Mouse (Mus musculus): Measurements from ENCODE around the gene Rsph1. TPM values are rescaled to one million over a fixed set of nuclear protein-coding genes. Genes with fewer than 3 reads are reported as not detected.

Gene Rsph1
- total and polyA plus RNA-seq, 3 experiments = 0.81 to 1.2 (median 1.2) TPM

GRCm38 (mm10) chr17:31322446-31322845, 45.3 kb upstream of the Rsph1 start:
- no peak overlapping the region for H3K4me3 ChIP-seq
- TF ChIP-seq POLR2A (IDR thresholded peaks at IDR 0.05; ENCODE audit: insufficient read depth, low read depth, low read length) = no peak
- no peak for TF ChIP-seq EP300 (IDR thresholded peaks at IDR 0.05; ENCODE audit: insufficient read depth, low read depth, low read length)
- TF ChIP-seq CTCF (IDR thresholded peaks at IDR 0.05) = no peak
- no peak overlapping the region for H3K9ac ChIP-seq (ENCODE audit: low read depth, low read length)
- no peaks in the 10 kb centered on the region for H3K4me1 ChIP-seq (ENCODE audit: control insufficient read depth, insufficient read depth, low read length)
- H3K27ac ChIP-seq = no peak overlapping the region
- H3K36me3 ChIP-seq (ENCODE audit: control insufficient read depth, insufficient read depth, low read length) = no peaks in the 10 kb centered on the region
- no peak for DNase-seq
- intact Hi-C loops (cut with DNase I) = no loop called here
- H3K79me2 ChIP-seq (replicated peaks; ENCODE audit: control insufficient read depth, insufficient read depth, low read length) = no peaks in the 10 kb centered on the region
- H3K27me3 ChIP-seq (ENCODE audit: control insufficient read depth, insufficient read depth, low read length) = no peaks in the 10 kb centered on the region
- 72% methylated on average over 4 of the region's 4 CpGs for WGBS

- TF ChIP-seq POLR2A (IDR thresholded peaks at IDR 0.05; ENCODE audit: insufficient read depth, low read depth, low read length) (no peak), CTCF (IDR thresholded peaks at IDR 0.05) (no peak), EP300 (IDR thresholded peaks at IDR 0.05; ENCODE audit: insufficient read depth, low read depth, low read length) (0 out of 2 replicates have a peak, but pooled peaks have one; percentile 16)
- H3K4me3 ChIP-seq = no peak overlapping the region
- peak overlapping the region; percentile 53 for H3K27ac ChIP-seq
- H3K79me2 ChIP-seq (replicated peaks; ENCODE audit: control insufficient read depth, insufficient read depth, low read length) = no peaks in the 10 kb centered on the region
- no peaks in the 10 kb centered on the region for H3K4me1 ChIP-seq (ENCODE audit: control insufficient read depth, insufficient read depth, low read length)
- H3K36me3 ChIP-seq (ENCODE audit: control insufficient read depth, insufficient read depth, low read length) = no peaks in the 10 kb centered on the region
- no peak overlapping the region for H3K9ac ChIP-seq (ENCODE audit: low read depth, low read length)
- no peaks in the 10 kb centered on the region for H3K27me3 ChIP-seq (ENCODE audit: control insufficient read depth, insufficient read depth, low read length)
- intact Hi-C loops (cut with DNase I) = no loop called here
- peak in 1 of 2 experiments; percentile 61 for DNase-seq
- 55% methylated on average over 12 of the region's 12 CpGs for WGBS
Observed at GRCm38 (mm10) chr17:31321425-31321824, 44.2 kb upstream of the Rsph1 start.

GRCm38 (mm10) chr17:31318906-31319767, 42.0 kb upstream of the Rsph1 start:
- intact Hi-C loops (cut with DNase I) = no loop called here
- no peak for TF ChIP-seq POLR2A (IDR thresholded peaks at IDR 0.05; ENCODE audit: insufficient read depth, low read depth, low read length)
- TF ChIP-seq EP300 (IDR thresholded peaks at IDR 0.05; ENCODE audit: insufficient read depth, low read depth, low read length) = no peak
- no peak for TF ChIP-seq CTCF (IDR thresholded peaks at IDR 0.05)
- 87% methylated on average over 19 of the region's 19 CpGs for WGBS

DNA sequence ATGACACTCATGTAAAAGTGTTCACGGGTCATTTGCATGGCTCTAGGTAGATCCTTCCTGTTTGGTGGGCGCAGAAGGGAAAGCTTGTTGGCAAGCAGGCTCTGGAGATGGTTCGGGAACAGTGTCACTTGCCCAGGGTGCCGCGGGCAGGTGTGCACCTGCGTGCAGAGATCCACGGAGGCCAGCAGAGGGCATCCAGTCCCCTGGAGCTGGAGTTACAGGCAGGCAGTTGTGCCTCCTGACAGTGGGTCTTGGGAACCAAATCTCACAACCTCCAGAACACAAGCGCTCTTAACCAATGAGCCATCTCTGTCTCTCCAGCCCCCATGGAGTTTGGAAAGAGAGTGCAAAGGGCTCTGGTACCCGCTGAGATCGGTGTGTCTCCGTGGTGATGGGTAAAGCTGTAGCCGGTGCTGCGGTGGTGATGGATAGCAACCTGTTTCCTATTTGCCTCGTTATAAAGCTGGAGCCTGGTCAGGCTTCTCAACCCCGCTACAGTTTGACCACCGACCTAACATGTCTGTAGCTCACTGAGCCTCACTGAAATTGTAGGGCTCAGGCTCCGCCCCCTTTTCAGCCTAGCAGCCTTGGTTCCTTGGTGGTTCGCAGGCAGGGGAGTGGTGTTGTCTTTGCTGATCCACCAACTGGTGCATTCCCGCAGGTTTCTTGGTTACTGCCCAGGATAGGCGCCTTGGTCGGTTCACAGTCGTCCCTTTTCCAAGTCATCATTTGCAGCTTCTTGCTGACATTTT, 40.5 kb upstream of the Rsph1 start:
- Histone ChIP-seq H3K4me3 (no peak overlapping the region), H3K9ac (ENCODE audit: low read depth, low read length) (no peak overlapping the region), H3K27ac (no peak overlapping the region), H3K27me3 (ENCODE audit: control insufficient read depth, insufficient read depth, low read length) (no peaks in the 10 kb centered on the region), H3K36me3 (ENCODE audit: control insufficient read depth, insufficient read depth, low read length) (no peaks in the 10 kb centered on the region), H3K79me2 (replicated peaks; ENCODE audit: control insufficient read depth, insufficient read depth, low read length) (no peaks in the 10 kb centered on the region), H3K4me1 (ENCODE audit: control insufficient read depth, insufficient read depth, low read length) (peaks cover 4% of the 10 kb centered on the region; the same call in 1 of the 2 replicates)
- TF ChIP-seq CTCF (IDR thresholded peaks at IDR 0.05) (peak; percentile 19; the same call in 1 of the 2 replicates), POLR2A (IDR thresholded peaks at IDR 0.05; ENCODE audit: insufficient read depth, low read depth, low read length) (no peak)
- 58% methylated on average over 22 of the region's 22 CpGs for WGBS
- DNase-seq = no peak
- intact Hi-C loops (cut with DNase I) = no loop called here

More at GRCm38 (mm10) chr17:31318906-31319767, 42.0 kb upstream of the Rsph1 start:
- H3K79me2 ChIP-seq (replicated peaks; ENCODE audit: control insufficient read depth, insufficient read depth, low read length) = no peaks in the 10 kb centered on the region
- H3K27ac ChIP-seq = no peak overlapping the region
- no peak overlapping the region for H3K9ac ChIP-seq (ENCODE audit: low read depth, low read length)
- H3K4me1 ChIP-seq (ENCODE audit: control insufficient read depth, insufficient read depth, low read length) = peaks cover 4% of the 10 kb centered on the region; the same call in 1 of the 2 replicates
- DNase-seq = no peak
- H3K4me3 ChIP-seq = no peak overlapping the region
- H3K36me3 ChIP-seq (ENCODE audit: control insufficient read depth, insufficient read depth, low read length) = no peaks in the 10 kb centered on the region
- H3K27me3 ChIP-seq (ENCODE audit: control insufficient read depth, insufficient read depth, low read length) = no peaks in the 10 kb centered on the region

DNA sequence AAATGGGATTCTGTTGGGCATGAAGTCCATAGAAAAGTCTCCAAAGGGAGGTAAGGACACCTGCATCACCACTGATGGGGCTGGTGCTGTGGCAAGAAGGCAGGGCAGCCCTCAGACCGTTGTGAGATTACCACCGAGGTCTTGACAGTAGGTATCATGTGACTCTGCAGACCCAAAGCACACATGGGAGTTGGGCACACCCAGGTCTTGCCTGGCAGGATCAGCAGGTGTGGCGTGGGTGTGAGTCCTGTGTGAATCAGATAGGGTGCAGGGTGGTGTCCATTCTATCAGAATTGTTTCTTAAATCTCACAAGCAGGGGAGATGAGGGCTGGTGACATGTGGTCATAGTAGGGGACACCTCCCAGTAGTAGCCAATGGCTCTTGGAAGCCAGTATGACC, 39.8 kb upstream of the Rsph1 start:
- H3K9ac ChIP-seq (ENCODE audit: low read depth, low read length) = no peak overlapping the region
- H3K27ac ChIP-seq = no peak overlapping the region
- intact Hi-C loops (cut with DNase I) = no loop called here
- H3K79me2 ChIP-seq (replicated peaks; ENCODE audit: control insufficient read depth, insufficient read depth, low read length) = no peaks in the 10 kb centered on the region
- no peaks in the 10 kb centered on the region for H3K27me3 ChIP-seq (ENCODE audit: control insufficient read depth, insufficient read depth, low read length)
- H3K36me3 ChIP-seq (ENCODE audit: control insufficient read depth, insufficient read depth, low read length) = no peaks in the 10 kb centered on the region
- H3K4me3 ChIP-seq = no peak overlapping the region
- 87% methylated on average over 3 of the region's 3 CpGs for WGBS
- TF ChIP-seq POLR2A (IDR thresholded peaks at IDR 0.05; ENCODE audit: insufficient read depth, low read depth, low read length) (no peak), CTCF (IDR thresholded peaks at IDR 0.05) (no peak), EP300 (IDR thresholded peaks at IDR 0.05; ENCODE audit: insufficient read depth, low read depth, low read length) (no peak)
- no peak for DNase-seq
- H3K4me1 ChIP-seq (ENCODE audit: control insufficient read depth, insufficient read depth, low read length) = peaks cover 4% of the 10 kb centered on the region; the same call in 1 of the 2 replicates

All from heart, adult 2 months (tissue).